Mouse (Mus musculus) cerebral cortex, adult 2 months (tissue): Measurements from ENCODE around the gene Gprasp1.

Experiments used
- WGBS: fragments of 180-500 bp; shearing (Covaris S2); methylation state at CpG from one replicate; pipeline ENCODE4 v1.1.7; 2018; 5-methylcytosine and 5-hydroxymethylcytosine counted together

The Gprasp1 gene

GRCm38 (mm10) chrX:135838521-135839360 is 96.2 kb downstream of the Gprasp1 start, which contains the start of gene Gprasp2:
Gprasp2 (plus strand) TSS chrX:135839034.
- 6% methylated on average over 29 of the region's 32 CpGs for WGBS

GRCm38 (mm10) chrX:135839397-135840391 is 97.2 kb downstream of the Gprasp1 start:
- WGBS: 3% methylated on average over 11 of the region's 17 CpGs
